Mouse (Mus musculus) erythroblast, embryonic 14.5 days (primary cell): ENCODE data around the gene Nenf.

Experiments used
- GATA1 ChIP-seq: IDR thresholded peaks from 2 replicates; pipeline ENCODE4 v1.6.1; 2012; ENCODE audit warnings: low read length, inconsistent platforms, mixed read lengths
- TAL1 ChIP-seq: IDR thresholded peaks from 3 replicates; pipeline ENCODE4 v1.6.1; 2012; ENCODE audit warnings: low read length, inconsistent platforms, mixed read lengths

- no peak for TF ChIP-seq GATA1
- TF ChIP-seq TAL1, result no peak
Measured at GRCm38 (mm10) chr1:191268797-191269647, 49.0 kb downstream of the Nenf start.
